In the genomic region with DNA sequence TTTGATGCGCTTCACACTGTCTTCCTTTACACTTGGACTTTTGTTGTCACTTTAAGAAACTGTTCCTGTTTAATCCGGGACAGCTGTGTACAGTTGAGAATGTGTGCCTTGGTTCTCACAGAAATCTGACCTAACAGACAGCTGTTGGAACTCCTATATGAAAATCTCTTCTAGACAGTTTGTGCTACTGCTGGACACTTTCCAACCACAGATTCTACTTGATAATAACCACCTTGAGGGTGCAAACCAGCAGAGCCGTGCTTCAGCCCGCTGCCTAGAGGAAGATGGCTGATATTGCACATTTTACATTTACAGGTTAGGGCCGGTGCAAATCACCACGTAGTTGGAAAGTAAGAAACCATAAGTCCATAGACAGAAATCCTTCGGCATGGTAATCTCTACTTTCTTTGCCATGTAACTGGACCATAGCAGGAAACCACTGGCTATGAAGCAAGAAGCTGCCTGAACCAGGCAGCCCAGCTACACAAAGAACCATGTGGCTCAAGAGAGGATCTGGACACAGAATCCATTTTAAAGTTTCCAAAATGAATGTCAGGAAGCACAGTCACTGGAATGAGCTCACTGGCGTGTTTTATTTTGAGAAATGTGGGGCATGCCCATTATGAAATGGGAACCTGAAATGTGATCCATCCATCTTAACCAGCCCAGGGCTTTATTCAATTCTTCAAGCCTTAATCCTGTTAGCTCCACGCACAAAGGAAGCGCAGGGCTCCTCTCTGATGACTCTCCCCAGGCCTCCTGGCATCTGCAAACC, we compare ENCODE assay signal across 7 mouse cellular contexts.
DNase-seq lines count a peak whose midpoint lies in the region; ATAC-seq and TF ChIP-seq lines count a peak whose summit lies in the region.

No protein-coding gene starts in this region.

- H3K27ac ChIP-seq in lung, embryonic 16.5 days (ENCODE audit: low read length): peak overlapping the region; percentile 86
- H3K27ac ChIP-seq in embryonic facial prominence, embryonic 11.5 days (replicated peaks; ENCODE audit: low read depth, low read length): peak overlapping the region; percentile 65
- peak overlapping the region; percentile 47 for H3K27ac ChIP-seq in intestine, postnatal 0 days (ENCODE audit: low read depth, low read length)
- H3K27ac ChIP-seq in neural tube, embryonic 15.5 days (replicated peaks): peak overlapping the region; percentile 45

- H3K36me3 ChIP-seq in lung, embryonic 16.5 days (ENCODE audit: control insufficient read depth, insufficient read depth, low read length): no peaks in the 10 kb centered on the region
- no peaks in the 10 kb centered on the region for H3K36me3 ChIP-seq in embryonic facial prominence, embryonic 11.5 days (replicated peaks; ENCODE audit: control insufficient read depth, insufficient read depth, low read depth, low read length)
- H3K36me3 ChIP-seq in intestine, postnatal 0 days (ENCODE audit: control insufficient read depth, insufficient read depth): no peaks in the 10 kb centered on the region
- H3K36me3 ChIP-seq in neural tube, embryonic 15.5 days: no peaks in the 10 kb centered on the region; the same call in 1 of the 2 replicates

- no peaks in the 10 kb centered on the region for H3K9me3 ChIP-seq in lung, embryonic 16.5 days (ENCODE audit: control insufficient read depth, low read length)
- H3K9me3 ChIP-seq in embryonic facial prominence, embryonic 11.5 days (replicated peaks; ENCODE audit: control insufficient read depth, low read length): no peaks in the 10 kb centered on the region
- H3K9me3 ChIP-seq in intestine, postnatal 0 days (ENCODE audit: control insufficient read depth): no peaks in the 10 kb centered on the region
- no peaks in the 10 kb centered on the region for H3K9me3 ChIP-seq in neural tube, embryonic 15.5 days (replicated peaks)

- DNase-seq in lung, postnatal 25 days (ENCODE audit: low spot score): no peak
- DNase-seq in embryonic facial prominence, embryonic 11.5 days (ENCODE audit: low spot score): peak; percentile 86
- no peak for DNase-seq in frontal cortex, postnatal 14 days (ENCODE audit: low spot score in 2 of 2)
- no peak for DNase-seq in adrenal gland, postnatal 4 days (ENCODE audit: low spot score in 2 of 2)

- H3K4me1 ChIP-seq in lung, embryonic 16.5 days (replicated peaks; ENCODE audit: control insufficient read depth, insufficient read depth, low read length): peaks cover 55% of the 10 kb centered on the region
- 0 out of 2 replicates have a peak, but pooled peaks cover 2% of the 10 kb centered on the region for H3K4me1 ChIP-seq in embryonic facial prominence, embryonic 11.5 days (ENCODE audit: control insufficient read depth, insufficient read depth, low read length)
- H3K4me1 ChIP-seq in intestine, postnatal 0 days (replicated peaks; ENCODE audit: control insufficient read depth, insufficient read depth, low read length): peaks cover 4% of the 10 kb centered on the region; the same call in 1 of the 2 replicates
- peaks cover 9% of the 10 kb centered on the region; the same call in 1 of the 2 replicates for H3K4me1 ChIP-seq in neural tube, embryonic 15.5 days

- H3K27me3 ChIP-seq in lung, embryonic 16.5 days (ENCODE audit: control insufficient read depth, insufficient read depth, low read depth, low read length): no peaks in the 10 kb centered on the region
- no peaks in the 10 kb centered on the region for H3K27me3 ChIP-seq in embryonic facial prominence, embryonic 11.5 days (ENCODE audit: control insufficient read depth, insufficient read depth, low read length)
- H3K27me3 ChIP-seq in intestine, postnatal 0 days (replicated peaks; ENCODE audit: control insufficient read depth, insufficient read depth, low read length): no peaks in the 10 kb centered on the region
- H3K27me3 ChIP-seq in neural tube, embryonic 15.5 days (replicated peaks): no peaks in the 10 kb centered on the region

- 52% methylated on average over 10 of the region's 10 CpGs for WGBS in lung, embryonic 16.5 days
- WGBS in embryonic facial prominence, embryonic 11.5 days: 44% methylated on average over 10 of the region's 10 CpGs
- WGBS in intestine, postnatal 0 days: 56% methylated on average over 10 of the region's 10 CpGs
- 61% methylated on average over 10 of the region's 10 CpGs for WGBS in neural tube, embryonic 15.5 days

- peak overlapping the region; percentile 18; the same call in 1 of the 2 replicates for H3K9ac ChIP-seq in lung, embryonic 16.5 days (ENCODE audit: low read length)
- H3K9ac ChIP-seq in embryonic facial prominence, embryonic 11.5 days (replicated peaks; ENCODE audit: low read length): peak overlapping the region; percentile 4; the same call in 1 of the 2 replicates
- no peak overlapping the region for H3K9ac ChIP-seq in intestine, postnatal 0 days (ENCODE audit: low read depth, low read length)
- H3K9ac ChIP-seq in neural tube, embryonic 15.5 days (replicated peaks): no peak overlapping the region

- no peak overlapping the region for H3K4me2 ChIP-seq in lung, embryonic 16.5 days (ENCODE audit: low read depth, low read length)
- no peak overlapping the region for H3K4me2 ChIP-seq in embryonic facial prominence, embryonic 11.5 days (ENCODE audit: low read depth, low read length)
- H3K4me2 ChIP-seq in intestine, postnatal 0 days (replicated peaks; ENCODE audit: low read depth): no peak overlapping the region
- no peak overlapping the region for H3K4me2 ChIP-seq in neural tube, embryonic 15.5 days

- TF ChIP-seq CTCF in intestine, postnatal 0 days (IDR thresholded peaks at IDR 0.05; ENCODE audit: low read depth): peak; percentile 41

- H3K4me3 ChIP-seq in lung, embryonic 16.5 days (ENCODE audit: low read length): no peak overlapping the region
- H3K4me3 ChIP-seq in embryonic facial prominence, embryonic 11.5 days (ENCODE audit: low read depth, low read length): no peak overlapping the region
- no peak overlapping the region for H3K4me3 ChIP-seq in intestine, postnatal 0 days (ENCODE audit: low read depth, low read length)
- H3K4me3 ChIP-seq in neural tube, embryonic 15.5 days (replicated peaks): no peak overlapping the region

- ATAC-seq in lung, embryonic 16.5 days (ENCODE audit: low read depth): no peak
- ATAC-seq in embryonic facial prominence, embryonic 11.5 days (replicated peaks; ENCODE audit: insufficient number of reproducible peaks, low FRiP score, low TSS enrichment, low read depth): peak; percentile 49; the same call in 1 of the 2 replicates
- ATAC-seq in intestine, postnatal 0 days: 0 out of 2 replicates have a peak, but pooled peaks have one; percentile 11
- ATAC-seq in neural tube, embryonic 15.5 days (ENCODE audit: low FRiP score): no peak

Comparison
In these comparisons a context has a peak if more than half of its experiments do, and no peak if none do; other contexts are left out.
1. ATAC-seq: peak in embryonic facial prominence, embryonic 11.5 days (single experiment) and intestine, postnatal 0 days (single experiment); none in lung, embryonic 16.5 days (single experiment) and neural tube, embryonic 15.5 days (single experiment).
2. H3K9ac ChIP-seq: peak in lung, embryonic 16.5 days (single experiment) and embryonic facial prominence, embryonic 11.5 days (single experiment); none in intestine, postnatal 0 days (single experiment) and neural tube, embryonic 15.5 days (single experiment).
3. Peak in every context shown above with its lines, with median percentiles within 50 percentile points of each other: H3K27ac ChIP-seq.